ENCODE assay signal across 8 mouse cellular contexts in genomic region chr7:132754389-132754750, GRCm38 (mm10). TPM values are rescaled to one million over a fixed set of nuclear protein-coding genes. Genes with fewer than 3 reads are reported as not detected.
DNase-seq lines count a peak whose midpoint lies in the region; ATAC-seq lines count a peak whose summit lies in the region.

No protein-coding gene starts in this region.

- H3K27ac ChIP-seq in heart, embryonic 10.5 days = peak overlapping the region; percentile 24; the same call in 1 of the 2 replicates
- no peak overlapping the region for H3K27ac ChIP-seq in midbrain, embryonic 15.5 days

- DNase-seq in left cerebral cortex, postnatal 4 days = peak; percentile 68
- DNase-seq in left cerebral cortex, adult 18-20 months (ENCODE audit: low spot score in 2 of 2) = no peak
- DNase-seq in cerebellum, postnatal 36 days = peak; percentile 47 to 54
- DNase-seq in heart, embryonic 10.5 days (ENCODE audit: low spot score) = no peak
- peak; percentile 63 for DNase-seq in kidney, postnatal 14 days
- DNase-seq in thymus, postnatal 36 days = no peak
- no peak for DNase-seq in thymus, postnatal 0 days (ENCODE audit: low spot score)

- no peak overlapping the region for H3K4me3 ChIP-seq in heart, embryonic 10.5 days
- H3K4me3 ChIP-seq in midbrain, embryonic 15.5 days = no peak overlapping the region

- peaks cover 41% of the 10 kb centered on the region for H3K36me3 ChIP-seq in heart, embryonic 10.5 days
- no peaks in the 10 kb centered on the region for H3K36me3 ChIP-seq in midbrain, embryonic 15.5 days (replicated peaks)

- no peaks in the 10 kb centered on the region for H3K9me3 ChIP-seq in heart, embryonic 10.5 days
- H3K9me3 ChIP-seq in midbrain, embryonic 15.5 days = no peaks in the 10 kb centered on the region

- H3K4me2 ChIP-seq in midbrain, embryonic 15.5 days = no peak overlapping the region

- H3K27me3 ChIP-seq in heart, embryonic 10.5 days (ENCODE audit: insufficient read depth, poor library complexity, severe bottlenecking) = no peaks in the 10 kb centered on the region
- no peaks in the 10 kb centered on the region for H3K27me3 ChIP-seq in midbrain, embryonic 15.5 days (replicated peaks)

- ATAC-seq in midbrain, embryonic 15.5 days (replicated peaks) = no peak

- peaks cover 34% of the 10 kb centered on the region for H3K4me1 ChIP-seq in heart, embryonic 10.5 days
- peaks cover 7% of the 10 kb centered on the region; the same call in 1 of the 2 replicates for H3K4me1 ChIP-seq in midbrain, embryonic 15.5 days

- H3K9ac ChIP-seq in midbrain, embryonic 15.5 days = no peak overlapping the region

- 51% methylated on average over 3 of the region's 3 CpGs for WGBS in heart, embryonic 10.5 days
- 63% methylated on average over 3 of the region's 3 CpGs for WGBS in midbrain, embryonic 15.5 days

- intact Hi-C loops in left cerebral cortex, postnatal 4 days (cut with DNase I) = no loop called here

RNA-seq across cellular contexts. Expression of gene Fam53b, which starts 59.3 kb away (rescaled TPM):
- 10 to 100 TPM; 13.4 to 13.8 TPM for total RNA-seq in left cerebral cortex, postnatal 4 days (2021)
- 10 to 100 TPM; 71.7 to 73.5 TPM for total RNA-seq in left cerebral cortex, adult 18-20 months (2021)
- 17.7 and 18.4 TPM in 2 replicates for polyA plus RNA-seq in heart, embryonic 10.5 days (2016; fragmentation: Nextera tagmentation; extraction: Ambion mirVana)
- polyA plus RNA-seq in thymus, postnatal 0 days (2015; fragmentation: Nextera tagmentation; extraction: Ambion mirVana) = 30.5 and 37.7 TPM in 2 replicates
- polyA plus RNA-seq in midbrain, embryonic 15.5 days (2015; fragmentation: Nextera tagmentation; extraction: Ambion mirVana) = 15.4 and 15.7 TPM in 2 replicates

Comparison
In these comparisons a context has a peak if more than half of its experiments do, and no peak if none do; other contexts are left out.
1. DNase-seq: peak in left cerebral cortex, postnatal 4 days (single experiment), cerebellum, postnatal 36 days (2 of 2) and kidney, postnatal 14 days (single experiment); none in left cerebral cortex, adult 18-20 months (0 of 2), heart, embryonic 10.5 days (single experiment), thymus, postnatal 36 days (0 of 2) and thymus, postnatal 0 days (single experiment).